ENCODE assay signal across 11 mouse cellular contexts in the genomic region with DNA sequence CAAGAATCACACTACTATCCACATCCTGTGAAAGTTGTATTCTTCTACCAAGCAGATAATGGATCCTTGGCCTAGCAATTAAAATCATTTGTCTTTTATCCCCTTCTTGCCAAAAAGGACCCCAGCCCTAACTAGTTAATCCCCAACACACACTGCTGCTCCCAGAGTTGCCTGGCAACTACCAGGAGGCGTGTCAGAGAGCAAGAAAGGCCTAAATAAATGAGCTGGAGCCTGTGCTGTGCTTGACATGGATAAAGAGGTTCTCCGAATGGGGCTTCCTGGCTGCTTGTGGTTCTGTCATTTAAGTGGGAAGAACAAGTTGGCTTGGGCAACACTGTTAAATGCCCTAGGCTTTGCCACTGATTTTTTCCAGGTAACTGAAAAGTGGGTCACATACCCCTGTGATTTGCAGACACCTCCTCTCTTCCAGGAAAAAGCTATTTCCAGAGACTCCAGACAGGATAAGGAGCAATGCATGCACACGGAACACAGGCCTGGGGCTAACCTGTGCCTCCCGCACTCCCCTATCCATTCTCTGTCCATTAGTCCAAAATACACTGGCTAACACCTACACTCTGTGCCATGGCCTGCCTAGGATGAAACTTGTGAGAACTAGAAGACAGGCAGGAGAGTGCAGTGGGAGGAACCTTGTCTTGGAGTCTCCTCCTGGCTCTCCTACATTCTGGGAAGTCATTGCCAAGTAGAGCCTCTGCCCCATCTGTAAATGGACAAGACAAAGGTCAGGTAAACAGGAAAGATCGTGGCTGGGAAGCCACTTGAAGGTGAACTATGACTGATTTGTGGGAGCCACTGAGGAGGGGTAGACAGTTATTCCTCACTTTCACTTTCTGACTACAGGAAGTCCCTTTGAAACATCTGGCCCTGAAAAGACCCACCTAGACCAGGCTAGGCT.
DNase-seq lines count a peak whose midpoint lies in the region; ATAC-seq and TF ChIP-seq lines count a peak whose summit lies in the region.
"Had no signal": no experiment of that assay in that cellular context is flagged by ENCODE, and none has a peak within 500 bp of the region (broad histone marks: within the 10 kb centered on the region; RNA-seq: fewer than 3 reads in every experiment).

No protein-coding gene starts in this region.

- WGBS in embryonic facial prominence, embryonic 12.5 days = 50% methylated on average over 5 of the region's 5 CpGs
- 40% methylated on average over 5 of the region's 5 CpGs for WGBS in hindbrain, embryonic 16.5 days
- 53% methylated on average over 5 of the region's 5 CpGs for WGBS in neural tube, embryonic 12.5 days

- peak overlapping the region; percentile 74 for H3K27ac ChIP-seq in layer of hippocampus, adult 2 months
- no peak overlapping the region for H3K27ac ChIP-seq in embryonic facial prominence, embryonic 12.5 days
- no peak overlapping the region for H3K27ac ChIP-seq in hindbrain, embryonic 16.5 days (ENCODE audit: low read depth, low read length)
- no peak overlapping the region for H3K27ac ChIP-seq in neural tube, embryonic 12.5 days
- H3K27ac ChIP-seq: heart, embryonic 13.5 days had no signal

- peak; percentile 67; the same call in 1 of the 2 replicates for ATAC-seq in embryonic facial prominence, embryonic 12.5 days (ENCODE audit: insufficient number of reproducible peaks, insufficient read depth, low FRiP score, low TSS enrichment)
- peak; percentile 88 for ATAC-seq in hindbrain, embryonic 16.5 days
- peak; percentile 75 for ATAC-seq in neural tube, embryonic 12.5 days (ENCODE audit: low FRiP score, low read depth)
- ATAC-seq: CD4-positive, CD25-positive, alpha-beta regulatory T cell, adult 4 months had no signal

- peak in 1 of 2 experiments; percentile 23 for DNase-seq in layer of hippocampus, adult 2 months (ENCODE audit: low spot score in 2 of 2)
- DNase-seq in layer of hippocampus, adult 9-10 months (ENCODE audit: low spot score) = no peak
- no peak for DNase-seq in spleen, postnatal 4 days (ENCODE audit: low spot score in 2 of 2)
- no peak for DNase-seq in thymus, postnatal 25 days
- DNase-seq in cerebellum, adult 9-11 months = no peak
- DNase-seq: liver had no signal

- 0 out of 2 replicates have a peak, but pooled peaks cover 3% of the 10 kb centered on the region for H3K4me1 ChIP-seq in embryonic facial prominence, embryonic 12.5 days
- peaks cover 9% of the 10 kb centered on the region; the same call in 1 of the 2 replicates for H3K4me1 ChIP-seq in hindbrain, embryonic 16.5 days (ENCODE audit: control insufficient read depth, insufficient read depth, low read depth, low read length)
- peaks cover 12% of the 10 kb centered on the region for H3K4me1 ChIP-seq in neural tube, embryonic 12.5 days
- H3K4me1 ChIP-seq: heart, embryonic 13.5 days had no signal

- no peak overlapping the region for H3K4me3 ChIP-seq in layer of hippocampus, adult 2 months
- no peak overlapping the region for H3K4me3 ChIP-seq in embryonic facial prominence, embryonic 12.5 days
- no peak overlapping the region for H3K4me3 ChIP-seq in hindbrain, embryonic 16.5 days (ENCODE audit: low read length)
- no peak overlapping the region for H3K4me3 ChIP-seq in neural tube, embryonic 12.5 days
- H3K4me3 ChIP-seq: heart, embryonic 13.5 days had no signal

- no peak overlapping the region for H3K9ac ChIP-seq in embryonic facial prominence, embryonic 12.5 days
- H3K9ac ChIP-seq in hindbrain, embryonic 16.5 days (ENCODE audit: low read depth, low read length) = no peak overlapping the region
- H3K9ac ChIP-seq in neural tube, embryonic 12.5 days = no peak overlapping the region
- H3K9ac ChIP-seq: heart, embryonic 13.5 days had no signal

- H3K36me3 ChIP-seq in embryonic facial prominence, embryonic 12.5 days = no peaks in the 10 kb centered on the region
- peaks cover 2% of the 10 kb centered on the region; the same call in 1 of the 2 replicates for H3K36me3 ChIP-seq in hindbrain, embryonic 16.5 days (ENCODE audit: control insufficient read depth, insufficient read depth, low read length)
- H3K36me3 ChIP-seq in neural tube, embryonic 12.5 days = peaks cover 9% of the 10 kb centered on the region; the same call in 1 of the 2 replicates

- no peak overlapping the region for H3K4me2 ChIP-seq in embryonic facial prominence, embryonic 12.5 days (replicated peaks)
- H3K4me2 ChIP-seq in hindbrain, embryonic 16.5 days (ENCODE audit: low read length) = no peak overlapping the region
- no peak overlapping the region for H3K4me2 ChIP-seq in neural tube, embryonic 12.5 days (replicated peaks)
- H3K4me2 ChIP-seq: heart, embryonic 13.5 days had no signal

- no peaks in the 10 kb centered on the region for H3K27me3 ChIP-seq in embryonic facial prominence, embryonic 12.5 days
- H3K27me3 ChIP-seq in hindbrain, embryonic 16.5 days (replicated peaks; ENCODE audit: control insufficient read depth, insufficient read depth, low read length) = no peaks in the 10 kb centered on the region
- no peaks in the 10 kb centered on the region for H3K27me3 ChIP-seq in neural tube, embryonic 12.5 days (replicated peaks)
- H3K27me3 ChIP-seq: heart, embryonic 13.5 days had no signal

- H3K9me3 ChIP-seq in embryonic facial prominence, embryonic 12.5 days = no peaks in the 10 kb centered on the region
- H3K9me3 ChIP-seq in hindbrain, embryonic 16.5 days (ENCODE audit: control insufficient read depth, low read length) = no peaks in the 10 kb centered on the region
- H3K9me3 ChIP-seq in neural tube, embryonic 12.5 days = no peaks in the 10 kb centered on the region
- H3K9me3 ChIP-seq: heart, embryonic 13.5 days had no signal

- no peak for TF ChIP-seq CTCF in layer of hippocampus, adult 2 months (conservative IDR thresholded peaks at IDR 0.05)
